Mouse (Mus musculus): ENCODE results near the gene Smchd1.

DNA sequence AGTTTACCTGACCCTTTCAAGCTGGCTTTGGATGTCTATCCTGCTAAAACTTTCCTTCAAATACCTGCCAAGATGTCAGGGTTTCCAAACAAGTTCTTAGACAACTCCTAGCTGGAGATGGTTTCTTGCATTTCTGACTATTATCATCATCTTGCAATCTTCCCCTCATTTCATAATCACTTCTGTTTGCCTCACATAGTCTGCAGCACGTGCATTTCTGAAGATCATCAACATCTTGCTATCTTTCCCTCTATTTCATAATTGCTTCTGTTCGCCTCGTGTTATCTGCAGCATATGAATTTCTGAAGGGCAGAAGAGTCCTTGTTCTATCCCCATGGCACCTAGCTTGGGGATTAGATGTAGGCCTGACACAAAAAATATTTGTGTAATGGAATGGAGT is 180.6 kb downstream of the Smchd1 start:
- TF ChIP-seq CTCF (IDR thresholded peaks at IDR 0.05) (no peak), EP300 (IDR thresholded peaks at IDR 0.05) (no peak)
